In the genomic region with DNA sequence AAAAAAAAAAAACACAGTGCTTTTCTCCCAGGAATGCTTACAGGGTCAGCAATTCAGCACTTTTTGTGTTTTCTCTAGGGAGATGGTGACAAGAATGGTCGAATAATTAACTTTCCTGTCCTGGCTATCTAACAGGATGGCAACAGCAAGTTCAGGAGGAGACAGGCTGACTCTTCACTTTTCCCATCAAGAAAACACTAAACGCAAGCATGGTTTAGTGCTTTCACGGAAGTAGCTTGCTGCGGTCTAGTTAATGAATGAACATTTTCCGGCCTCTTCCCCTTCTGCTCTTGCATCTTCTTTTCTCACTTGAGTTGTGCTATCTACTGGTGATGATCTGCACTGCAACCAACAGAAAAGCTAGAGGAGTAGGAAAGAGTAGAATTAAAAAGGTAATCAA, we compare ENCODE assay signal across 28 mouse cellular contexts.
A peak's percentile ranks its signal among the peaks of the same experiment; 100 is the strongest.
DNase-seq lines count a peak whose midpoint lies in the region; ATAC-seq and TF ChIP-seq lines count a peak whose summit lies in the region.
"Had no signal": no experiment of that assay in that cellular context is flagged by ENCODE, and none has a peak within 500 bp of the region (broad histone marks: within the 10 kb centered on the region; RNA-seq: fewer than 3 reads in every experiment).

No protein-coding gene starts in this region.

- H3K4me3 ChIP-seq in midbrain, postnatal 0 days (ENCODE audit: low read depth, low read length) = no peak overlapping the region
- H3K4me3 ChIP-seq in midbrain, embryonic 15.5 days = no peak overlapping the region
- H3K4me3 ChIP-seq in kidney, postnatal 0 days (replicated peaks; ENCODE audit: low read depth, low read length) = no peak overlapping the region
- no peak overlapping the region for H3K4me3 ChIP-seq in intestine, embryonic 15.5 days (replicated peaks)
- H3K4me3 ChIP-seq: erythroblast, embryonic 14.5 days; heart, adult 2 months; heart, embryonic 12.5 days; limb, embryonic 10.5 days; limb, embryonic 15.5 days; liver, embryonic 13.5 days; midbrain, embryonic 13.5 days; neural tube, embryonic 15.5 days had no signal

- no peak for ATAC-seq in midbrain, postnatal 0 days (ENCODE audit: low FRiP score)
- no peak for ATAC-seq in midbrain, embryonic 15.5 days (replicated peaks)
- ATAC-seq in kidney, postnatal 0 days (replicated peaks; ENCODE audit: low FRiP score, low read depth) = peak; percentile 80
- no peak for ATAC-seq in intestine, embryonic 15.5 days
- ATAC-seq: activated CD4-positive, CD25-positive, alpha-beta regulatory T cell, adult 4 months; forebrain, embryonic 16.5 days; inflammation-experienced regulatory T-cells, adult 6 months; midbrain, embryonic 13.5 days had no signal

- 87% methylated on average over 5 of the region's 5 CpGs for WGBS in midbrain, postnatal 0 days
- WGBS in midbrain, embryonic 15.5 days = 86% methylated on average over 5 of the region's 5 CpGs
- WGBS in kidney, postnatal 0 days = 59% methylated on average over 5 of the region's 5 CpGs
- 73% methylated on average over 5 of the region's 5 CpGs for WGBS in intestine, embryonic 15.5 days

- no peaks in the 10 kb centered on the region for H3K9me3 ChIP-seq in midbrain, postnatal 0 days (ENCODE audit: low read length)
- H3K9me3 ChIP-seq in midbrain, embryonic 15.5 days = no peaks in the 10 kb centered on the region
- no peaks in the 10 kb centered on the region for H3K9me3 ChIP-seq in kidney, postnatal 0 days (replicated peaks; ENCODE audit: low read length)
- no peaks in the 10 kb centered on the region for H3K9me3 ChIP-seq in intestine, embryonic 15.5 days
- H3K9me3 ChIP-seq: heart, embryonic 12.5 days; limb, embryonic 10.5 days; limb, embryonic 15.5 days; midbrain, embryonic 13.5 days; neural tube, embryonic 15.5 days had no signal

- no peaks in the 10 kb centered on the region for H3K4me1 ChIP-seq in midbrain, postnatal 0 days (ENCODE audit: insufficient read depth, low read length)
- H3K4me1 ChIP-seq in midbrain, embryonic 15.5 days = no peaks in the 10 kb centered on the region
- no peaks in the 10 kb centered on the region for H3K4me1 ChIP-seq in kidney, postnatal 0 days (replicated peaks; ENCODE audit: insufficient read depth, low read length)
- H3K4me1 ChIP-seq in intestine, embryonic 15.5 days (replicated peaks) = no peaks in the 10 kb centered on the region
- H3K4me1 ChIP-seq: heart, embryonic 12.5 days; limb, embryonic 10.5 days; limb, embryonic 15.5 days; liver, embryonic 13.5 days; midbrain, embryonic 13.5 days; neural tube, embryonic 15.5 days had no signal

- H3K27ac ChIP-seq in midbrain, postnatal 0 days (ENCODE audit: low read depth, low read length) = no peak overlapping the region
- H3K27ac ChIP-seq in midbrain, embryonic 15.5 days = no peak overlapping the region
- H3K27ac ChIP-seq in kidney, postnatal 0 days = no peak overlapping the region
- H3K27ac ChIP-seq in intestine, embryonic 15.5 days = no peak overlapping the region
- H3K27ac ChIP-seq: heart, adult 2 months; hindbrain, embryonic 14.5 days; limb, embryonic 10.5 days; limb, embryonic 15.5 days; liver, embryonic 13.5 days; macrophage; midbrain, embryonic 13.5 days; neural tube, embryonic 15.5 days had no signal

- H3K36me3 ChIP-seq in midbrain, postnatal 0 days (ENCODE audit: insufficient read depth, low read length) = no peaks in the 10 kb centered on the region
- H3K36me3 ChIP-seq in midbrain, embryonic 15.5 days (replicated peaks) = no peaks in the 10 kb centered on the region
- no peaks in the 10 kb centered on the region for H3K36me3 ChIP-seq in kidney, postnatal 0 days (ENCODE audit: insufficient read depth, low read length)
- H3K36me3 ChIP-seq in intestine, embryonic 15.5 days = no peaks in the 10 kb centered on the region
- H3K36me3 ChIP-seq: heart, embryonic 12.5 days; limb, embryonic 10.5 days; limb, embryonic 15.5 days; liver, embryonic 13.5 days; midbrain, embryonic 13.5 days; neural tube, embryonic 15.5 days had no signal

- no peak overlapping the region for H3K9ac ChIP-seq in midbrain, postnatal 0 days (replicated peaks; ENCODE audit: low read length, poor library complexity, severe bottlenecking)
- H3K9ac ChIP-seq in midbrain, embryonic 15.5 days = no peak overlapping the region
- no peak overlapping the region for H3K9ac ChIP-seq in kidney, postnatal 0 days (ENCODE audit: low read depth, low read length)
- H3K9ac ChIP-seq in intestine, embryonic 15.5 days = no peak overlapping the region
- H3K9ac ChIP-seq: heart, embryonic 12.5 days; hindbrain, embryonic 14.5 days; limb, embryonic 15.5 days; liver, embryonic 13.5 days; midbrain, embryonic 13.5 days; neural tube, embryonic 15.5 days had no signal

- DNase-seq in midbrain, postnatal 0 days (ENCODE audit: low spot score) = no peak
- peak; percentile 25 to 49 for DNase-seq in kidney, adult 8-10 months
- DNase-seq in kidney, postnatal 0 days (ENCODE audit: low spot score) = peak; percentile 34
- DNase-seq in yolk sac, embryonic 10.5 days (ENCODE audit: low spot score) = peak; percentile 55
- DNase-seq in layer of hippocampus, adult 11-12 months (ENCODE audit: low spot score) = no peak
- DNase-seq: adrenal gland, adult 2 months; B cell, adult 2 months; cerebellum, adult 18-20 months; heart, adult 2 months; heart, postnatal 4 days; liver, embryonic 13.5 days; lung, adult 2 months; lung, postnatal 10 days; thymus, adult 2 months; thymus, postnatal 36 days had no signal

- peak; percentile 15; the same call in 1 of the 2 replicates for TF ChIP-seq CTCF in midbrain, postnatal 0 days (IDR thresholded peaks at IDR 0.05)
- TF ChIP-seq CTCF in kidney, postnatal 0 days (IDR thresholded peaks at IDR 0.05; ENCODE audit: low read depth) = peak; percentile 31

- H3K4me2 ChIP-seq in midbrain, postnatal 0 days (ENCODE audit: low read depth, low read length, poor library complexity, severe bottlenecking) = no peak overlapping the region
- H3K4me2 ChIP-seq in midbrain, embryonic 15.5 days = no peak overlapping the region
- H3K4me2 ChIP-seq in kidney, postnatal 0 days (ENCODE audit: low read length) = no peak overlapping the region
- no peak overlapping the region for H3K4me2 ChIP-seq in intestine, embryonic 15.5 days (replicated peaks)
- H3K4me2 ChIP-seq: heart, embryonic 12.5 days; hindbrain, embryonic 14.5 days; limb, embryonic 15.5 days; liver, embryonic 13.5 days; midbrain, embryonic 13.5 days; neural tube, embryonic 15.5 days had no signal

- no peaks in the 10 kb centered on the region for H3K27me3 ChIP-seq in midbrain, postnatal 0 days (ENCODE audit: insufficient read depth, low read length)
- H3K27me3 ChIP-seq in midbrain, embryonic 15.5 days (replicated peaks) = no peaks in the 10 kb centered on the region
- no peaks in the 10 kb centered on the region for H3K27me3 ChIP-seq in kidney, postnatal 0 days (ENCODE audit: insufficient read depth, low read length)
- no peaks in the 10 kb centered on the region for H3K27me3 ChIP-seq in intestine, embryonic 15.5 days (replicated peaks)
- H3K27me3 ChIP-seq: heart, embryonic 12.5 days; limb, embryonic 15.5 days; liver, embryonic 13.5 days; midbrain, embryonic 13.5 days; neural tube, embryonic 15.5 days had no signal

Comparison
In these comparisons a context has a peak if more than half of its experiments do, and no peak if none do; other contexts are left out.
1. DNase-seq: peak in kidney, adult 8-10 months (2 of 2), kidney, postnatal 0 days (single experiment) and yolk sac, embryonic 10.5 days (single experiment); none in midbrain, postnatal 0 days (single experiment) and layer of hippocampus, adult 11-12 months (single experiment).